Mouse (Mus musculus) forebrain, embryonic 15.5 days (tissue): ENCODE measurements around the gene Tbx3. TPM values are rescaled to one million over a fixed set of nuclear protein-coding genes. Genes with fewer than 3 reads are reported as not detected.
A peak's percentile ranks its signal among the peaks of the same experiment; 100 is the strongest.

Experiments
- ATAC-seq: fragments of 200-750 bp; cut with Nextera tagmentation; replicated peaks from 2 replicates; pipeline ENCODE4 v1.8.0; 2017; ENCODE audit warnings: mild to moderate bottlenecking, moderate TSS enrichment, moderate library complexity
- H3K27ac ChIP-seq: fragments of 300-500 bp; sonication (generic); replicated peaks from 2 replicates; pipeline ENCODE4 v1.5.1; 2015; ENCODE audit warnings: mild to moderate bottlenecking, inconsistent platforms
- H3K27me3 ChIP-seq: fragments of 300-500 bp; sonication (generic); 2 replicates; pipeline ENCODE4 v1.6.1; 2015; ENCODE audit warnings: inconsistent platforms
- H3K36me3 ChIP-seq: fragments of 300-500 bp; sonication (generic); 2 replicates; pipeline ENCODE4 v1.6.1; 2015; ENCODE audit warnings: mild to moderate bottlenecking, inconsistent platforms
- H3K4me1 ChIP-seq: fragments of 300-500 bp; sonication (generic); 2 replicates; pipeline ENCODE4 v1.6.1; 2015; ENCODE audit warnings: inconsistent platforms
- H3K4me2 ChIP-seq: fragments of 300-500 bp; sonication (generic); replicated peaks from 2 replicates; pipeline ENCODE4 v1.6.1; 2015; ENCODE audit warnings: mild to moderate bottlenecking, inconsistent platforms
- H3K4me3 ChIP-seq: fragments of 300-500 bp; sonication (generic); 2 replicates; pipeline ENCODE4 v1.5.1; 2015; ENCODE audit warnings: mild to moderate bottlenecking, inconsistent platforms
- H3K9ac ChIP-seq: fragments of 300-500 bp; sonication (generic); replicated peaks from 2 replicates; pipeline ENCODE4 v1.6.1; 2015; ENCODE audit warnings: mild to moderate bottlenecking, inconsistent platforms
- H3K9me3 ChIP-seq: fragments of 300-500 bp; sonication (generic); 2 replicates; pipeline ENCODE4 v1.6.1; 2016; ENCODE audit warnings: inconsistent platforms
- WGBS: fragments of 180-500 bp; shearing (Covaris S2); methylation state at CpG from one replicate; pipeline ENCODE4 v1.1.7; 2015; ENCODE audit warnings: mixed read lengths; 5-methylcytosine and 5-hydroxymethylcytosine counted together
- polyA plus RNA-seq: library from polyadenylated mRNA; unstranded; fragments of >200 nt; fragmentation: Nextera tagmentation; extraction: Ambion mirVana; gene quantifications from 2 replicates; pipeline ENCODE4 v1.2.1, GENCODE M21; 2015

The Tbx3 gene
- polyA plus RNA-seq, 1 experiment from 2014 or later, result 2.4 TPM

DNA sequence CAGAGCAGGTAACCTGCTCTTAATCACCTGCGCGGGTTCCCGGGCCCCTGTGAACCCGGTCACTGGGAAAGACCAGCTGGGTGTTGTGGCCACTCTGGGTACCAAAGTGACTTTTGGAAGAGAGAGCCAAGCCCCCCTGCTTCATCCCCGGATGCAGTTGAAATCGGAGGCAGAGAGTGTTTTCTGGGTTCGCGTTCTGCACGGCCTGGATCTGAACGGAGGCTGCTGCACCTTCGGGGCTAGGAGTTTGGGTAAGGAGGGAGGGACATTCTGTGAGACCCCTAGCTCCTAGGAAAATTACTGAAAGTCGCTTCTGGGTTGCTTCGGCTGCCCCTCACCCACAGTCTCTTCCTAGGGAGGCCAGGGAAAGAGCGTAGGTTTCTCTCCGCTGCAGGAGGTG, 7.2 kb upstream of the Tbx3 start:
- H3K27me3 ChIP-seq, result peaks cover 95% of the 10 kb centered on the region
- no peaks in the 10 kb centered on the region for H3K36me3 ChIP-seq
- under 1% methylated on average over 15 of the region's 15 CpGs for WGBS
- no peaks in the 10 kb centered on the region for H3K9me3 ChIP-seq
- no peaks in the 10 kb centered on the region for H3K4me1 ChIP-seq
- no peak overlapping the region for H3K27ac ChIP-seq
- H3K4me3 ChIP-seq, result no peak overlapping the region
- H3K9ac ChIP-seq, result no peak overlapping the region
- ATAC-seq, result no peak
- H3K4me2 ChIP-seq, result no peak overlapping the region

DNA sequence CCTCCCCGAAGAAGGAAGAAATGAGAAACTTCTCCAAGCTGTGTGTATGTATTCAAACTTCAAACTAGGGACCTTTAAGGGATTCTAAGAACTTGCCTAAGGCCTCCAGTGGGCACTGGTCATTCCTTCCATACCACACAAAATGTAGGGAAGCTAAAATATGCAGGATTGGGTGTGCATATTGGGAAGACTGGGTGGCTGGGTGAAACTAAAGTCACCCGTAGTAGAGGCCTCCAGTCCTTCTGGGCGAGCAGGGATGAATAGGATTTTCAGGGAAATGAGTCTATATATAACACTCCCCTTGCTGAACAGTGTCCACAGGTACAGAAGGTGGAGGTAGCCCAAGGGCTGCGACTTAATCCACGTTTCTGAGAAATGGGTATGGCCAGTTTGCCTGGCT, 6.7 kb upstream of the Tbx3 start:
- H3K9ac ChIP-seq, result no peak overlapping the region
- no peak overlapping the region for H3K4me2 ChIP-seq
- no peaks in the 10 kb centered on the region for H3K9me3 ChIP-seq
- H3K27me3 ChIP-seq, result peaks cover 95% of the 10 kb centered on the region
- no peak overlapping the region for H3K27ac ChIP-seq
- under 1% methylated on average over 5 of the region's 5 CpGs for WGBS
- ATAC-seq, result no peak
- no peaks in the 10 kb centered on the region for H3K4me1 ChIP-seq
- no peak overlapping the region for H3K4me3 ChIP-seq
- no peaks in the 10 kb centered on the region for H3K36me3 ChIP-seq

DNA sequence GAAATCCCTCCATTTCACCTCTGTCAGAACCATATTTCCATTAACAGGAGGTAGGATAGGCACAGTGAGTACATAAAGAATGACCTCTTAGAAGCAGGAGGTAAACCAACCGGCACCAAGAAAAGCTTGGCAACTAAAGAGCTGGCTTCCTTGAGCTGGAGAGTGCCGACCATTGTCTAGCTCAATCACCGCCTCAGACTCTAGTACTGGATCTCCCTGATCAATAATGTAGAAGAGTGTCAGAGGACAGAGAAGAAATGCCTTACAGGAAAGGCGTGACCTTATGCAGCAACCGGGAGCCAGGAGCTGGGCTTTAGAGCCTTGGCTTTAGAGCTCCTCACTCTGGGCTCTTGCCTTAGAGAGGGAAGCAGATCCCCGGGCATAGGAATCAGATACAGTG, 4.7 kb upstream of the Tbx3 start:
- Histone ChIP-seq H3K27me3 (peaks cover 95% of the 10 kb centered on the region), H3K9me3 (no peaks in the 10 kb centered on the region), H3K27ac (no peak overlapping the region), H3K4me2 (no peak overlapping the region), H3K9ac (no peak overlapping the region), H3K4me1 (peaks cover 12% of the 10 kb centered on the region), H3K36me3 (no peaks in the 10 kb centered on the region), H3K4me3 (no peak overlapping the region)
- ATAC-seq, result no peak
- WGBS, result 1% methylated on average over 6 of the region's 6 CpGs

DNA sequence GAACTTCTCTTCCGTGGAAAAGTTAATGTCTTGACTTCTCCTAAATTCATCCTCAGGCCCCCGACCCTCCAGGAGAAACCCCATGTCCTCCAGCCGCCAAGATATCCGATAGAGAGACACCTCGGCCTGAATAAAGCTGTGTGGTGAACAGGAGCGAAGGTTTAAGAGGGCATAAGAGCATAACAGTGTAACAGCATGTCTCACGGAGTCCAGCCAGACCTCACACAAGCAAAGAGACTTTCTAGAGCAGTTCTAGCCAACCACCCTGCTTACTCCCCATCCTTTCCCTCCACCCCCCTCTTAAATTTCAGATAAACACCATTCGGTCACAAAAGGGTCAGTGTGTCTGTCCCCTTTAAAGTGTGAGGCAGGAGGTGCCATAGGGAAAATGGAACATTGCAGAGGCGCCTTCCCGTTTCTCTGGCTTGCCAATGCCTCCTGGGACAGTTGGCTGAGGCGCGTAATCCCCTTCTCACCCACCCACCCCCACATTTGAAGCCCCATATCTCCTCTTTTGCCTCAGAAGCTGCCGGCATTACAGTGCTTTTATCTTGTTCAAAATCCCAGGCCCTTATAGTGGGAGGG, 3.0 kb upstream of the Tbx3 start:
- Histone ChIP-seq H3K36me3 (no peaks in the 10 kb centered on the region), H3K27me3 (peaks cover 93% of the 10 kb centered on the region), H3K4me1 (peaks cover 21% of the 10 kb centered on the region), H3K9ac (no peak overlapping the region), H3K4me3 (no peak overlapping the region), H3K27ac (no peak overlapping the region), H3K4me2 (no peak overlapping the region), H3K9me3 (no peaks in the 10 kb centered on the region)
- WGBS, result 1% methylated on average over 13 of the region's 13 CpGs
- ATAC-seq, result no peak

DNA sequence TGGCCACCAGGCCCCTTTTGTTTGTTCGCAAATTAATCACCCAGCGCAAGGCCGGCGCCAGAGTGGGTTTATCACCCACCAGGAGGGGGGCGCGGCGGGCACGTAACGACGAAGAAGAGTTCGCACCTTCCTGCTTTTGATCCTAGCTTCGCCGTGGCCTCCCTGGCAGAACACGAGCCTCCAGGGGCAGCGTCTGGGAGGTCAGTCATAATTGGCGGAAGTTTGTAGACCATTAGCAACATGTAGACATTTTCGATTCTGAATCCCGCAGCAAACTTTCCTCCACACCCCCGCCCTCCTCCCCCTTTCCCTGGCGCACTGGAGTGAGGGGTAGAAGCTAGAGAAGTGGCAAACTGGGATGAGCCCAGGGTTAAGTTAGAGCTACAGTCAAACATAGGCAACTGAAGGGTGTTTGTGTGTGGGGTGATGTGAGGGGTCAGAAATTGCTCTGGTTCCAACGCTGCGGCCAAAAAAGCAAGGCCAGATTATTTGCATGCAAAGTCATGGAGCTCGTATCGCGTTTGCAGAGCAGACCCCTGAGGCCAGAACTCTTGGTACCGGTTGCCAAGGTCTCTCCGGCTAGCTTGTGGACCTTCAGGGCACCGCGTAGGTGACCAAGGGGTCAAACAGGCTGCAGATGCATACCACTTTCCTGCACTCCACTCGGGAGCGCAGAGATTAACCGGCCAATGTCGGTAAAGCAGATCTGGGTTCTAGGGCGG, 2.1 kb upstream of the Tbx3 start:
- peaks cover 93% of the 10 kb centered on the region for H3K27me3 ChIP-seq
- no peaks in the 10 kb centered on the region for H3K9me3 ChIP-seq
- 3% methylated on average over 34 of the region's 34 CpGs for WGBS
- ATAC-seq, result no peak
- H3K4me2 ChIP-seq, result no peak overlapping the region
- H3K36me3 ChIP-seq, result no peaks in the 10 kb centered on the region
- peaks cover 21% of the 10 kb centered on the region for H3K4me1 ChIP-seq
- H3K27ac ChIP-seq, result no peak overlapping the region
- H3K4me3 ChIP-seq, result no peak overlapping the region
- no peak overlapping the region for H3K9ac ChIP-seq

DNA sequence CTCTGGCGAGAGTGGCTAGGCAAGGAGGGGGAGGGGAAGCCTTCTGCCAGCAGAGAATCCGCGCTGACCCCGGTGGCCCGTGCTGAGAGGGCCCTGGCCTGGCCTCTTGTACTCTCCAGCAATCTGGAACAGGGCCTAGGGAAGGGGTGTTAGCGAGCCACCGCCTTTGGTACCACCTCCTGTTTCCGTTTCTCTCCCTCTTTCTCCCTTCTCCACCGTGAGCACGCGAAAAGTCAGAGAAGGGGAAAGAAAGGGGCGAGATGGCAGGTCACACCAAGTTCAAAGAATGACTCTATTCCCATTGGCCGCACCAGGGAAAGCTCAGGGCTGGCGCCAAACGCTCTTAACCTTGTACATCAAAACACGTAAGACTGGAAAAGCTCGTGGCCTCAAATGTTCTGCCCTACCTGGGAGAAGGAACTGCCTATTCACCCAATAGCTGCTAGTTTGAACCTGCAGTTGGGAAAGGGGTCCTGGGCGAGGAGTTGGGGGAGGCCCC, 1.5 kb upstream of the Tbx3 start:
- Histone ChIP-seq H3K4me3 (no peak overlapping the region), H3K4me2 (no peak overlapping the region), H3K27ac (no peak overlapping the region), H3K36me3 (no peaks in the 10 kb centered on the region), H3K4me1 (peaks cover 21% of the 10 kb centered on the region), H3K27me3 (peaks cover 93% of the 10 kb centered on the region), H3K9me3 (no peaks in the 10 kb centered on the region), H3K9ac (no peak overlapping the region)
- no peak for ATAC-seq
- WGBS, result 1% methylated on average over 15 of the region's 18 CpGs

DNA sequence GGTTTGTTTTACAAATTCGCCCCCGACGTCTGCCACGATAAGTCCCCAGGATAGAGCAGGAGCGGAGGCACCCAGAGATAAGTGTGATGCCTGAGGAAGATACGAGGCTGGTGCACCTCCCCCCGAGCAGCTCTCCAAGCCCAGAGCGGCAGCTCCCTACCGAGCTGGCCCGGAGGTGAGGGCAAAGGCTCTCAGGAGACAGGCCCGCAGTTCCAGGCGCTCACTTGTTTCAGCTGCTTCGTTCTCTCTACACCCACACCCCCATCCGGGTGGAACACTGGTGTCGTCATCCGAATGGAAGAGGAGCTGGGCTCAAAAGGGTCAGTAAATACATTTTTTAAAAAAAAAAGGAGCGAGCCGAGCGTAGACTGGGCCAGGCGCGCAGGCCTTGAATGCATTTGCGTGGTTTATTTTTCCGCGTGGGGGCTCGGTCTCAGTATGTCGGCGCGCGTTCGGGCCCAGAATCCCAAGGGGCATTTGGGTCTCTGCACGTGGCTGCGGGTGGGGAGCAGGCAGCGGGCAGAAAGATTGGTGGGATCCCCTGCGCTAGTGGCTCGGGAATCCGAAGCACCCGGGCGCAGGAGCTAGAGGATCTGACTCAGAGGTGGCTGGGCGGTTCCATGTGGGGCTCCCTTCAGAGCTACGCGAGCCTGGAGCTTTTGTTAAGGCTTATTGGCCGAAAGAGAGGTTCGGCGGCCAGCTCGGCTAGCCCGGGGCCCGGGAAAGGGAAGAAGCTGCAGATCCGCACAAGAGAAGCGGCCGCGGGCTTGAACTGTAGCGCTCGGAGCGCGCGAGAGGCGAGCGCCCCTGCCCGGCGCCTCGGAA, 516 bp upstream of the Tbx3 start:
- ATAC-seq, result peak; percentile 3; the same call in 1 of the 2 replicates
- Histone ChIP-seq H3K36me3 (no peaks in the 10 kb centered on the region), H3K27ac (no peak overlapping the region), H3K4me2 (peak overlapping the region; percentile 51), H3K27me3 (peaks cover 93% of the 10 kb centered on the region), H3K9me3 (no peaks in the 10 kb centered on the region), H3K9ac (peak overlapping the region; percentile 25; the same call in 1 of the 2 replicates), H3K4me1 (peaks cover 21% of the 10 kb centered on the region), H3K4me3 (peak overlapping the region; percentile 32)
- under 1% methylated on average over 61 of the region's 61 CpGs for WGBS

DNA sequence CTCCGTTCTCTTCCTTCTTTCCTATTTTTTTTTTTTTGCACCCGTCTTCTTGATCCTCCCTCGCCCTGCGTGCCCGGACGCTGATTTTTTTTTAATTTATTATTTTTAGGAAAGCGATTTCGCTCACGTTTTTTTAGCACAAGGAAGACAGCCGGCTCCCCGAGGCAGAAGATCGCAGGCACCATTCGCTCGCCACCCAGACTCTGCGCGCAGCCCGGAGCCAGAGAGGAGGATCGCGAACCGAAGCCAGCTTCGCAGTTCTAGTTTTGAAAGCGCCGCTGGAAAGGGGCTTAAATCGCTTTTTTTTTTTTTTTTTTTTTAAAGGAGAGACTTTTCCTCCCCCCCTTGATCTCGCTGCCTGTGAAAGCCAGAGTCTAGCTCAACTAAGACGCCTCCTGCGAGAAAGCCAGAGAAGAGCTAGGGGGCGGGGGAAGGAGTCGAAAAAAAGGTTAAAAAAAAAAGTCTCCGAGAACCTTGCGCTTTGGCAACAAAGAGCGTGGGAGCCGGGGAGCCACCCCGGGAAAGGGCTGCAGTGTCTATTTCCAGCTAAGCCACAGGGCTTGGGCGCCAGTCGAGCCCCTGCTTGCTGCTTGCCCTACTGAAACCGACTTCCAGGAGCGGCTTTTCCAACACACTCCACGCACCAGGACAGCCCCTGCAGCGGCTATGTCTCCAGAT, 794 bp downstream of the Tbx3 start:
- no peaks in the 10 kb centered on the region for H3K36me3 ChIP-seq
- H3K9ac ChIP-seq, result no peak overlapping the region
- peak overlapping the region; percentile 32 for H3K4me3 ChIP-seq
- no peak overlapping the region for H3K27ac ChIP-seq
- no peak for ATAC-seq
- peaks cover 21% of the 10 kb centered on the region for H3K4me1 ChIP-seq
- WGBS, result under 1% methylated on average over 40 of the region's 40 CpGs
- H3K9me3 ChIP-seq, result no peaks in the 10 kb centered on the region
- H3K4me2 ChIP-seq, result peak overlapping the region; percentile 51
- peaks cover 93% of the 10 kb centered on the region for H3K27me3 ChIP-seq

DNA sequence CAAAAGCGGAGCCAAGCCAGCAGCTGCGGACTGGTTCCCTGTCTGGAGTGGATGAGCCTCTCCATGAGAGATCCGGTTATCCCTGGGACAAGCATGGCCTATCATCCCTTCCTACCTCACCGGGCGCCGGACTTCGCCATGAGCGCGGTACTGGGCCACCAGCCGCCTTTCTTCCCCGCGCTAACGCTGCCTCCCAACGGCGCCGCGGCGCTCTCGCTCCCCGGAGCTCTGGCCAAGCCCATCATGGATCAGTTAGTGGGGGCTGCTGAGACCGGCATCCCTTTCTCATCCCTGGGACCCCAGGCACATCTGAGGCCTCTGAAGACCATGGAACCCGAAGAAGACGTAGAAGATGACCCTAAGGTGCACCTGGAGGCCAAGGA, 1.5 kb downstream of the Tbx3 start:
- ATAC-seq, result no peak
- Histone ChIP-seq H3K9ac (no peak overlapping the region), H3K4me2 (no peak overlapping the region), H3K4me1 (peaks cover 21% of the 10 kb centered on the region), H3K27me3 (peaks cover 93% of the 10 kb centered on the region), H3K36me3 (no peaks in the 10 kb centered on the region), H3K9me3 (no peaks in the 10 kb centered on the region), H3K27ac (no peak overlapping the region), H3K4me3 (peak overlapping the region; percentile 11)
- WGBS, result 1% methylated on average over 23 of the region's 23 CpGs

DNA sequence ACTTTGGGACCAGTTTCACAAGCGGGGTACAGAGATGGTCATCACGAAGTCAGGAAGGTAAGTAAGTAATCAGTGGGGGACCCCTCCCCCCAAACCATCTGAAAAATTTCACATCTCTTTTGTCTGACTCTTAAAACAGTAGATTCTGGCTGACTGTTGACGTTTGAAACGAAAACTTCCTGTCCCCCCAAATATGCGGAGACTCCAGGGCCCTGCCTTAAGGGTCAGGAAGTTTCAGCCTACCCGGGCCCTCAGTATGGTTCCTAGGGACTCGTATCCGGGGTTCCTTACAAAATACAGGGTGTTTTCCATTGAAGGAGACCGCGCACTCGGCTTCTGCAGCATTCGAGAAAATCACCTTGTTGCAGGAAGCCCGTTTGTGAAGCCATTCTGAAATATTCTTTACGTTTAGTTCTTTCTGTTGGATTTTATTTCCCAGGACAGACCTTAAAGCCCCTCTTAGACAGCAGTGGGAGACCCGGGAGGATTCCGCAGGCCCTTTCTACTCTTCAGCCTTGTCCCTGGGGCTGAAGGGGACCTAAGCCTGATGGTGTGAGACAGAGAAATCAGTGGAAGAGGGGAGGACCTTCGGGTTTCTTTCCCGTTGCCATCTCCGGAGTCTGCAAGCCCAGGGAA, 2.0 kb downstream of the Tbx3 start:
- WGBS, result under 1% methylated on average over 19 of the region's 19 CpGs
- Histone ChIP-seq H3K36me3 (no peaks in the 10 kb centered on the region), H3K4me3 (peak overlapping the region; percentile 11; the same call in 1 of the 2 replicates), H3K9ac (no peak overlapping the region), H3K27me3 (peaks cover 93% of the 10 kb centered on the region), H3K4me2 (no peak overlapping the region), H3K27ac (no peak overlapping the region), H3K9me3 (no peaks in the 10 kb centered on the region), H3K4me1 (peaks cover 21% of the 10 kb centered on the region)
- no peak for ATAC-seq

DNA sequence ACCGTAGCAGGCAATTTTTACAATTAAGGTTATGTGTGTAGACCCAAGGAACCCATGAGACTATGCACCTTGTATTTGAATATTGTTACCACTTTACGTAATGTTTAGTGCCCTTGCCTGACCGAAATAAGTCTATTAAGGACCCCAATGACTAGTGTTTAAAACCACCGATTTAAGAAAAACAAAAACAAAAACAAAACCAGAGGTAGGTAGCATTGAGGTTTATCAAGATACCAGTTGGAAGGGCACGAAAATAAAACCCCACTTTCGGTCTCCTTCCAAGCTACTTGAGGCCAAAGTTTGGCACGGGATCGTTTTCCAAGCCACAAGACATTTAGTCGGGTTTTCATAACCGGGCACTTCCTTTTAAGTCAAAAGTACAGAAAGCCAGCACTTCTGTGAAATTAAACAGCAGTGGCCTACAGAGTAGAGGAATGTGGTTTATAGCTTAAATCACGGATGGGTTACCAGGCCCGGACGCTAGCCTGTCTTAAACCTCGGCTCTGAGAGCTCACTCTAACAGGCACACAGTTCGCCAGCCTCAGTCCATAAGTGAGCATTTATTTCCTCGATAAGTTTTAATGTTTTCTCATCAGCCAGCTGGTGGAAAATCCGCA, 2.6 kb downstream of the Tbx3 start:
- Histone ChIP-seq H3K4me2 (no peak overlapping the region), H3K9me3 (no peaks in the 10 kb centered on the region), H3K4me3 (no peak overlapping the region), H3K27ac (no peak overlapping the region), H3K4me1 (peaks cover 21% of the 10 kb centered on the region), H3K36me3 (no peaks in the 10 kb centered on the region), H3K27me3 (peaks cover 93% of the 10 kb centered on the region), H3K9ac (no peak overlapping the region)
- ATAC-seq, result no peak
- 3% methylated on average over 17 of the region's 17 CpGs for WGBS
